Mouse (Mus musculus): Measurements from ENCODE around the gene Shox2.

Gene Shox2

GRCm38 (mm10) chr3:66981706-66982105 is at the start of gene Shox2:
TSS of gene Shox2 (minus strand) at chr3:66981771.
- in situ Hi-C loops (cut with MboI): loop anchor here (25.0 kb wide), 1 partner anchor 994 kb away; no protein-coding TSS in a partner anchor

GRCm38 (mm10) chr3:66996820-66997219 is 15.2 kb upstream of the Shox2 start:
- in situ Hi-C loops (cut with MboI): loop anchor here (25.0 kb wide), 1 partner anchor 1010 kb away; no protein-coding TSS in a partner anchor

GRCm38 (mm10) chr3:66986287-66986560 is 4.7 kb upstream of the Shox2 start:
- in situ Hi-C loops (cut with MboI): loop anchor here (25.0 kb wide), 1 partner anchor 999 kb away; no protein-coding TSS in a partner anchor

DNA sequence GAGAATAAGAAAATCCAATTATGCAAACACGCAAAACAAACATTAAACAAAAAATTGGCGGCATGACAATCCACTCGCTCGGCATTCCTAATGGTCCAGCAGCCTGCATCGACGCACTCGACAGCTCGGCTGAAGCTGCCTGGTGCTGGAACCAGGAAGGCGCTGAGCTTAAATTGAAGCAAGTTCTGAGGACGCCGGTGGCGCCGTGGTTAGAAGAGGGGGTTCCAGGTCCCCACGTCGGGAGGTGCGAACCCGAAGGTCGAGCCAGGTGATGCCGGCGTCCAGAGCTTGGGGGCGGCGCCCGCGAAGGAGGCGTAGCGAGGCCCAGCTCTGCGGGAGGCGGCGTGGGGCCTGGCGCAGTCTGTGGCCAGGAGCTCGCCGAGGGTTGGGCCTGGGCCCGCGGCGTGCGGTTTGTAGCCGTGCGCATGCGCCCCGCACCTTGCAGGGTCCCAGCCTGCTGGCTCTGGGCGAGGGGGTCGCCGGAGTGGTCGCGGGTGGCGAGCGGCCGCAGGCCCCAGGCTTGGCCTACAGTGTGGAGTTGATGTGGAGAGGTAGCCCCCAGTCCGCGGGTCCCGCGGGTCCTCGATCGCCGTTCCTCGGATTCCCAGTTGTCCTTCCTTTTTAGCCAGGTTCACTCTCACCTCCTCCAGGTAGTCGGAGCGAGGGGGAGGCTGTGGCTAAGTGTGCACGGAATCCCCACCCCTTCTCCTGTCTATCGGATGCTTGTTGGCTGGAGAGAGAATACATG is 4.1 kb upstream of the Shox2 start:
- in situ Hi-C loops (cut with MboI): loop anchor here (25.0 kb wide), 1 partner anchor 998 kb away; no protein-coding TSS in a partner anchor

GRCm38 (mm10) chr3:66983481-66983880 is 1.9 kb upstream of the Shox2 start:
- in situ Hi-C loops (cut with MboI): loop anchor here (25.0 kb wide), 1 partner anchor 996 kb away; no protein-coding TSS in a partner anchor

GRCm38 (mm10) chr3:66982181-66982911 is 775 bp upstream of the Shox2 start:
- in situ Hi-C loops (cut with MboI): loop anchor here (25.0 kb wide), 1 partner anchor 995 kb away; no protein-coding TSS in a partner anchor

- in situ Hi-C loops (cut with MboI): loop anchor here (25.0 kb wide), 1 partner anchor 994 kb away; no protein-coding TSS in a partner anchor
Measured at GRCm38 (mm10) chr3:66981101-66981661, 390 bp downstream of the Shox2 start, which contains the start of gene Rsrc1. TSS of gene Rsrc1 (plus strand) at chr3:66981390.

GRCm38 (mm10) chr3:66980111-66980975 is 1.2 kb downstream of the Shox2 start:
- in situ Hi-C loops (cut with MboI): loop anchor here (25.0 kb wide), 1 partner anchor 993 kb away; no protein-coding TSS in a partner anchor

- in situ Hi-C loops (cut with MboI): loop anchor here (25.0 kb wide), 1 partner anchor 992 kb away; no protein-coding TSS in a partner anchor
Measured at GRCm38 (mm10) chr3:66979491-66979890, 2.1 kb downstream of the Shox2 start.

DNA sequence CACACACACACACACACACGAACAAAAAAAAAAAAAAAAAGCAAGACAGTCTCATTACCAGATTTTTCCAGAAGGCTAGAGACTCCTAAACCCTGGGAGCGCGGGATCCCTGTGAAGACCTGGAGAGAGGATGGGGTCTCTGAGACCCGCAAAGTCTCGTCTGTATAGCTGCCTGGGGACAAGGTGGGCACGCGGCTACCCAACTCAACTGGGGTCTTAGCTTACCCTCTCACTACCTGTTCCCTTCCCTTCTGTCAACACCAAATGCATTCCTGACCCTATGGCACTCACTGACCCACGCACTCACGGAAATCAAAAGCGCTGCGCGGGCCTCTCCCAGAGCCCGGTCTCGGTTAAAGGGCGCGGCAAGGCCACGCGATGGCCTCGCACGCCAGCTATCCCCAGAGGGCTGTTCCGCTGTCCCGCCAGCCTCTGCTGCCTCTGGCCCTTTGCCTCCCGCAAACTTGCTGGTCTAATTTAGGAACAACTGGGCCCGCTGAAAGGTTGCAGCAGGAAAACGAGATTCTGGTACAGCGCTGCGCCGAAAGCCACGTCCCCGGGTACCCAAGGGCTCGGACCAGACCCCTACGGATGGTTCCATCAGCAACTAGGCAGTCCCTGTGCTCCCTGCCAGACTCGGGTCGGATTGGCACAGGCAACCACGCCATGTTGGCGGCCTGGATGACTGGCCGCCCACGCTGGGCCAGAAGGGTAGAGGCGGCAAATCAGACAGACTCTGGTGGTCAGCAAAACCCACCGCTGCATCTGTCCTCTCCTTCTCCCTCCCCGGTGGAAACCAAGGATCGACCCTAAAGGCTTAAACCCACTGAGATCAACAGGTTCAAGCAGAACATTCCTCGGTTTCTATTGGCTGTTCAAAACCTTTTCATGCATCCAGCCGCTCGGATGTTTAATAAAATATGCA is 2.9 kb downstream of the Shox2 start:
- in situ Hi-C loops (cut with MboI): loop anchor here (25.0 kb wide), 1 partner anchor 991 kb away; no protein-coding TSS in a partner anchor

- in situ Hi-C loops (cut with MboI): loop anchor here (25.0 kb wide), 1 partner anchor 991 kb away; no protein-coding TSS in a partner anchor
Measured at GRCm38 (mm10) chr3:66977811-66978456, 3.6 kb downstream of the Shox2 start.

DNA sequence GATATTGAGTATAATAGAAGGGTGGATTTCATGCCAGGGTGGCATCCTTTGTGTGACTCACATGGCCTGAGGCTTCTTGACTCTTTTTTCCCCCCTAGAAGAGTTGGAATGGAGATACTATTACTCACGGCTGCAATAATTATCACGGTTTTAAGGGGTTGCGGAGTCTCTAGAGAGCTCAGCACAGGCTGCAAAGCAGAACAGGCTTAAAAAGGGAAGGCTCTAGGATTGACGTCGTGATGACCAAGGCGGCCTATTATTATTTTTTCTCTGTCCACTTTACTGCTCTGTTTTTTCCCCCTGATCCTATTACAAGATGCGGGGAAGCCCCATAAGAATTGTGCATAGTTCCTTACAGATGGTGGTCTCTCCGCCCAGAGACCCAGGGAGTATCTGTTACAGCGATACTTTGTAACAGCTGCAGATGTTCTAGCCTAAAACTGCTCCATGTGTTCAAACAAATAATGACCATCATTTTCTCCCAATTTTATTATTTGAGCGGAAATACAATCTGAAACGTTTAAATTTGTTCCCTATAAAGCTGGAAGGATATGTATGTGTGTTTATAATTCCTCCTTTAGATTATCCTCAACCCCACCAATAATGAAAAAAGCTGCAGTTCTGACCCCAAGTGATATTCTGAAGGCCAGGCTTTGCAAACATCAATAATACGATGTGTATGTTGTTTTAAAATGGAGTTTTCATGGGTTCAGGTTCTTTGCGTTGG is 4.5 kb downstream of the Shox2 start:
- in situ Hi-C loops (cut with MboI): loop anchor here (25.0 kb wide), 1 partner anchor 990 kb away; no protein-coding TSS in a partner anchor

DNA sequence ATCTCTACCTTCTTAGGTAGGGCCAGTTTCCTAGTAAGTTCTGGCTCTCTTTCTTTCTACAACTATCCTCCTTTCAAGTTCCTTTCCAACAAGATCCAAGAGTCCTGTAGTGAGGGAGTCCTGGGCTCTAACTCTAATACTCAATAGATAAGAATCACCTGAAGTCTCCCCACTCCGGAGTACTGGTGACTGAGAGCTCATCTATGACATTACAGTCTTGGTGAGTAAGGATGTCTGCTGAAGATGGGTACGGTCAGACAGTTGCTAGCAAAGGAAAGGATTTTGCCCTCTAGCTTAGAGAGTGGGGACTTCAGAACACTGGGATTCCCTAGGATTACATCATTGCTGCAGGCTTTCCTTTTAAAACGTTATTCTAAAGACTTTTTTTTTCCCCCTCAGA is 7.1 kb downstream of the Shox2 start:
- in situ Hi-C loops (cut with MboI): no loop called here

- in situ Hi-C loops (cut with MboI): no loop called here
Measured at GRCm38 (mm10) chr3:66973391-66973943, 8.1 kb downstream of the Shox2 start.

- in situ Hi-C loops (cut with MboI): no loop called here
Measured at GRCm38 (mm10) chr3:66972191-66972950, 9.2 kb downstream of the Shox2 start.

DNA sequence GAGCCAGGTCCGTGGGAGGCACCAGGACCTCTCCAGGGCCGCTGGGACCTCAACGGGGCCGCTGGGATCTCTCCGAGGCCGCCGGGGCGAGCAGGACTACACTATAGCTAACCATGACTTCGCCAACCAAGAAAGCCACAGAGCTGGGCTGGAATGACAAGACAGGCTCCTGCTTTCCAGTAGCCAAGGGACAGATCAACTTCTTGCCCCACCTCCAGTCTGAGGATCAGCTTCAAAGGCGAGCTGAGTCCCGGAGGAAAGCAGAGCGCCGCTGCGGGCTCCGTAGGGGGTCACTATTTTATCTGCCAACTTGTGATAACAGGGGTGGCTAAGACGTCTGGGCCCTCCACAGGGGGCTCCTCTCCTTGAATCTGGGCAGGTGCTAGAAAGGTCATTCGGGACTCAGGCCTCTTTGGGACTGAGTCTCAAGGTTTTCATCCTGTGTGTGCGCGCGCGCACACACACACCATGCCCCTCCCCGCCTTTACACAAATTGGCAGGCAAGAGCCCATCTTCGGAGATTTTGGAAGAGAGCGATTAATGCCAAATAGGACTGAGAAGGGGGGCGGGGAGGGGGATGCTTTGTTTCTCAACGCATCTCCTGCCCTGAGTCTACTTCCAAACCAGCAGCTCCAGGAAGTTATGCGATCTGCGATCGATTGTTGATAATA is 10.8 kb downstream of the Shox2 start:
- in situ Hi-C loops (cut with MboI): no loop called here

DNA sequence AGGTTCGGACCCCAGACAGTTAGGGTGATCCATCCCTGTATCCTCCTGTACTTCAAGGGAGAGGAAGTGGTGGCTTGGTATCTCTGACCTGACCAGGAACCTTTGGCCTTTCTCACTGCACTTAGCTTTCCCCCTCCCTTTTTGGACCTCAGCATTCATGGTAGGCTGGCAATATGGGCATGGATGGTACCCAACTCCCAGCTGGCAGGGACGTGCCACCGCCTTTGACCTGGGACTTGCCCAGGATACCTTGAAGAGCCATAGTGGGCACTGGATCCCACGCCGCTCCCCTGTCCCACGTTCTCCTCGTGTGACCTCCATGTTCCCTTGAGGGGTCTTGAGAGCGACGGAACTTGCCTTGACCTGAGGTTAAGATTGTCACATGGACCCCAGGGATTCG is 11.3 kb downstream of the Shox2 start:
- in situ Hi-C loops (cut with MboI): no loop called here

Data from mature B cell (primary cell).